Mouse (Mus musculus) kidney, embryonic 16.5 days (tissue): ENCODE measurements around the gene Arfgap1. TPM values are rescaled to one million over a fixed set of nuclear protein-coding genes. Genes with fewer than 3 reads are reported as not detected.

ENCODE experiments used
- ATAC-seq: fragments of 200-750 bp; cut with Nextera tagmentation; 2 replicates; pipeline ENCODE4 v1.8.0; 2017; ENCODE audit warnings: moderate TSS enrichment; ENCODE audit not compliant: low FRiP score, low TSS enrichment
- H3K27ac ChIP-seq: fragments of 300-500 bp; sonication (generic); 2 replicates; pipeline ENCODE4 v1.5.1; 2014; ENCODE audit warnings: low read length
- H3K27me3 ChIP-seq: fragments of 300-500 bp; sonication (generic); 2 replicates; pipeline ENCODE4 v1.6.1; 2014; ENCODE audit warnings: low read length, control low read depth, mixed read lengths; ENCODE audit not compliant: insufficient read depth
- H3K36me3 ChIP-seq: fragments of 300-500 bp; sonication (generic); 2 replicates; pipeline ENCODE4 v1.6.1; 2014; ENCODE audit warnings: low read length, control low read depth, mixed read lengths; ENCODE audit not compliant: insufficient read depth
- H3K4me1 ChIP-seq: fragments of 300-500 bp; sonication (generic); 2 replicates; pipeline ENCODE4 v1.6.1; 2014; ENCODE audit warnings: low read length, control low read depth, mixed read lengths; ENCODE audit not compliant: insufficient read depth
- H3K4me2 ChIP-seq: fragments of 300-500 bp; sonication (generic); replicated peaks from 2 replicates; pipeline ENCODE4 v1.6.1; 2014; ENCODE audit warnings: low read depth, low read length
- H3K4me3 ChIP-seq: fragments of 300-500 bp; sonication (generic); 2 replicates; pipeline ENCODE4 v1.5.1; 2014; ENCODE audit warnings: mild to moderate bottlenecking, low read length
- H3K9ac ChIP-seq: fragments of 300-500 bp; sonication (generic); replicated peaks from 2 replicates; pipeline ENCODE4 v1.6.1; 2014; ENCODE audit warnings: low read length
- H3K9me3 ChIP-seq: fragments of 300-500 bp; sonication (generic); 2 replicates; pipeline ENCODE4 v1.6.1; 2016; ENCODE audit warnings: low read length, control low read depth
- WGBS: fragments of 180-500 bp; shearing (Covaris S2); extraction: QIAGEN DNeasy Blood & Tissue Kit; methylation state at CpG from one replicate; pipeline ENCODE4 v1.1.7; 2014; 5-methylcytosine and 5-hydroxymethylcytosine counted together
- polyA plus RNA-seq: library from polyadenylated mRNA; unstranded; fragments of >200 nt; fragmentation: Nextera tagmentation; extraction: Ambion mirVana; gene quantifications from 2 replicates; pipeline ENCODE4 v1.2.1, GENCODE M21; 2015

Arfgap1 gene
- polyA plus RNA-seq, 1 experiment from 2014 or later: 110 TPM

DNA sequence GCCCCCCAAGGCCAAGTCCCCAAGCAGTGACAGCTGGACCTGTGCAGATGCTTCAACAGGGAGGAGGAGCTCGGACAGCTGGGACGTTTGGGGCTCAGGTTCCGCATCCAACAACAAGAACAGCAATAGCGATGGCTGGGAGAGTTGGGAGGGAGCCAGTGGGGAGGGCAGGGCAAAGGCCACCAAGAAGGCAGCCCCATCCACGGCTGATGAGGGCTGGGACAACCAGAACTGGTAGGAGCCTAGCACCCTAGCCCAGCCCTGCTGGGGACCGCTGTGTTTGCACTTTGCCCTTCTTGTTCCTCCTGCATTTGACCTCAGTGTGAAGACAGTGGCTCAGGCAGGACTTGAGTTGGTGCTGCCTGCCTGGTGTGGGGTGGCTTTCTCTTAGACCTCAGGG is 14.1 kb downstream of the Arfgap1 start:
- WGBS: 61% methylated on average over 6 of the region's 6 CpGs
- H3K9ac ChIP-seq: no peak overlapping the region
- H3K27me3 ChIP-seq: no peaks in the 10 kb centered on the region
- no peaks in the 10 kb centered on the region for H3K9me3 ChIP-seq
- peaks cover 66% of the 10 kb centered on the region for H3K36me3 ChIP-seq
- H3K27ac ChIP-seq: no peak overlapping the region
- no peaks in the 10 kb centered on the region for H3K4me1 ChIP-seq
- no peak for ATAC-seq
- no peak overlapping the region for H3K4me2 ChIP-seq
- no peak overlapping the region for H3K4me3 ChIP-seq

DNA sequence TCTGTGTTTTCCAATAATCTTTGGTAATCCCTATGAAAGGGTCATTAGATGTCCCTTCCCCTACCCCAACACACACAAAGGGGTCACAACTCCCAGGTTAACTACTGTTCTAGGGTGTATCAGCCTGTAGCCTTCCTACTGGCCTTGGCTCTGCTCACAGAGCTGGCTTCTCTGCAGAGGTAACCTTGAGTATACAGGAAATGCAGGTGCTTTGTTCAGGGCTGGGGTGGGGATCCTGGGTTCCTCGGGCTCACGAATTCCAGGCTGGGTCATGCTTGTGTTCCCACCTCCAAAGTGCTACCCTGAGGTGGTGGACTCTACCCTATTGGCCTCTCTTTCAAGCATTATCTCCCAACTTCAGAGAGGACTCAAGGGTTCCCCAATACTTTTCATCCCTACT is 18.6 kb downstream of the Arfgap1 start:
- no peak for ATAC-seq
- Histone ChIP-seq H3K27me3 (no peaks in the 10 kb centered on the region), H3K4me2 (no peak overlapping the region), H3K9me3 (no peaks in the 10 kb centered on the region), H3K4me3 (no peak overlapping the region), H3K4me1 (no peaks in the 10 kb centered on the region), H3K27ac (no peak overlapping the region), H3K9ac (no peak overlapping the region), H3K36me3 (peaks cover 22% of the 10 kb centered on the region)
- WGBS: 89% methylated on average over 2 of the region's 2 CpGs

DNA sequence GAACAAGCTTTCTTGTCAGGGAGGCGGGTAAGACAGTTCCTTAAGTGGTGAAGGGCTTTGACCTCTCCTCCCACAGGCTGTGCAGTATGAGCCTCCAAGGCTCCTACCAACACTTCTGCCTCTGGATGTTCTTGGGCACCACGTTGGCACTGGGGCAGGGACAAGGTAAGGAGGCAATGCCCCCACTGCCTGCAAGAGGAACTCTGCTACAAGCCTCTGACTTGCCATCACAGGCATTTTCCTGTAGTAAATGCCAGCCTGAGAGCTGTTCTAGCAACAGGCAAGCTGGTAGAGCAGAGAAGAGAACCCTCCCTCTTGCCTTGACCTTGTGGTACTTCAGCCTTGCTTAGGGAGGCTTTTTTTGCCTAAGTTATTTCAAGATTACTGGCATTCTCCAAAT is 19.4 kb downstream of the Arfgap1 start, which contains the start of gene Col20a1:
Gene Col20a1, plus strand, starts transcription at position 87 of the 400 bp plus-strand sequence.
- Histone ChIP-seq H3K4me3 (no peak within 1 kb of the TSS), H3K4me1 (no peaks in the 10 kb centered on the region), H3K9me3 (no peaks in the 10 kb centered on the region), H3K9ac (no peak within 1 kb of the TSS), H3K27me3 (no peaks in the 10 kb centered on the region), H3K4me2 (no peak within 1 kb of the TSS), H3K27ac (no peak within 1 kb of the TSS), H3K36me3 (peaks cover 14% of the 10 kb centered on the region)
- WGBS: 61% methylated on average over 2 of the region's 2 CpGs
- no peak for ATAC-seq

DNA sequence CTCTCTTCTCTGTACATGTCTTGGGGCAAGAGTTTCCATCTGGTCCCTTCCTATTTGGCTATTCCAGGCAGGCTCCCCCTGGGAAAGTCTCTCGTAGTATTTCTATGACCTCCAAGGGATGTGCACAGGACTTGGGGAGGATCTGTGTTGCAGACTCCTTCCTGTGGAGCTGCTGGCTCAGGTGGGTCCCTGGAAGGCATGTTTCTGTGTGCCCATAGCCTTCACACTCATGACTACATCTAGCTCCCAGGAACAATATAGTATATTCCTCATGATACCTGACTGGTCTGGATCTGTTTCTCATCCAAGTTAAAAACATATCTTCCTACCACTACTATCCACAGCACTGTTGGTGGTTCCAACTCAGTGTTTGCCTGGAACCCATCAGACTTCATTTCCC is 20.0 kb downstream of the Arfgap1 start:
- H3K36me3 ChIP-seq: peaks cover 8% of the 10 kb centered on the region
- H3K27ac ChIP-seq: no peak overlapping the region
- 92% methylated on average over 1 of the region's 1 CpGs for WGBS
- H3K9ac ChIP-seq: no peak overlapping the region
- H3K4me3 ChIP-seq: no peak overlapping the region
- no peak overlapping the region for H3K4me2 ChIP-seq
- no peaks in the 10 kb centered on the region for H3K4me1 ChIP-seq
- no peaks in the 10 kb centered on the region for H3K27me3 ChIP-seq
- ATAC-seq: no peak
- H3K9me3 ChIP-seq: no peaks in the 10 kb centered on the region

DNA sequence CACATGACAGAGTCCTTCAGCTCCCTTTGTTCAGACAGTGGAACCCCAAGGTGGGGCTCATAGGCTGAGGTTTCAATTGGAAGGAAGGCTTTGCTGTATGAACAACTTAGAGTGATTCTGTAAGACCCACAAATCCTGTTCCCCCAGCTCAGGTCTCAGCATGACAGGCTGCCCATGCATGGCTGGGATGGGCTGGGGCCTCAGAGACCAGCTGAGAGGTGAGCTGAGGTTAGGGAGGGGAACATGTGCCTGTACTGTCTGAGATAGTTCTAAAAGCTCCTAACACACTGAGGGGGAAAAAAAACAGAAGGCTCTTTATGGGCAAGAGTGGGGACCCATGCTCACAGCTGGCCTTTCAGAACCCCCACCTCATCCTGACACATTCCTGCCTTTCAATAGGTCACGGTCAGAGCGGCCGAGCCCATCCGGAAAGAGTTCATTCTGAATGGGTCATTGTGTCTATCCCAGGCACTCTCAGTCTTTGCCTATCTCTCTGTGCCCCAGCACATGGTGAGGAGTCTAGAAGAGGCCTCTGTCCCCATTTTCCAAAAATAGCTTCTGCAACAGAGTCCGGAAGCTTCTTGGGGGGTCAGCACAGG is 20.5 kb downstream of the Arfgap1 start:
- no peaks in the 10 kb centered on the region for H3K4me1 ChIP-seq
- ATAC-seq: no peak
- peaks cover 3% of the 10 kb centered on the region; the same call in 1 of the 2 replicates for H3K36me3 ChIP-seq
- H3K27me3 ChIP-seq: no peaks in the 10 kb centered on the region
- H3K9ac ChIP-seq: no peak overlapping the region
- no peak overlapping the region for H3K27ac ChIP-seq
- H3K9me3 ChIP-seq: no peaks in the 10 kb centered on the region
- no peak overlapping the region for H3K4me3 ChIP-seq
- no peak overlapping the region for H3K4me2 ChIP-seq
- 74% methylated on average over 5 of the region's 5 CpGs for WGBS

DNA sequence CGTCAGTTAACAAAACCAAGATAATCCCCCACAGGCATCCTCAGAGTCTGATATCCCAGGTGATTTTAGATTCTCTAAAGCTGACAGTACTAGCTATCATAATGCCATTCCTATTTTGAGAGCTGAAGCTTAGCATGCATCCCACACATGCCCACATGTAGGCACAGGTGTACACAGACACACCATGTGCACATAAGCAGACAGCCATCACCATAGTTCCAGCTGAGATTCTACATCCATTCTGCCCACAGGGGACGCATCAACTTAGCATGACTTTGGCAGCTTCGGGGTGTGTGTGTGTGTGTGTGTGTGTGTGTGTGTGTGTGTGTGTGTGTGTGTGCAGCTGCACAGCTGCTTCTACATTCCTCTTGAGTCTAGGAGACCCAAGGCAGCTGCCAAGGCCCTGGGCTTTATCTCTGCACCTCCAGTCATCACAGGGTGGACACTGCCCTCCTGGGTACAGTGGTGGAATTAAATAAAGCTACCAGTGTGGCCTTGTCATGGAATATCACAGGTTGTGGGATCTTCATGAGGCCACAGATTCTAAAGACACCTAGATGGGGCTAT is 21.4 kb downstream of the Arfgap1 start:
- Histone ChIP-seq H3K4me1 (no peaks in the 10 kb centered on the region), H3K27me3 (no peaks in the 10 kb centered on the region), H3K36me3 (no peaks in the 10 kb centered on the region), H3K9me3 (no peaks in the 10 kb centered on the region), H3K9ac (no peak overlapping the region), H3K27ac (no peak overlapping the region), H3K4me2 (no peak overlapping the region), H3K4me3 (no peak overlapping the region)
- WGBS: 72% methylated on average over 3 of the region's 3 CpGs
- no peak for ATAC-seq

DNA sequence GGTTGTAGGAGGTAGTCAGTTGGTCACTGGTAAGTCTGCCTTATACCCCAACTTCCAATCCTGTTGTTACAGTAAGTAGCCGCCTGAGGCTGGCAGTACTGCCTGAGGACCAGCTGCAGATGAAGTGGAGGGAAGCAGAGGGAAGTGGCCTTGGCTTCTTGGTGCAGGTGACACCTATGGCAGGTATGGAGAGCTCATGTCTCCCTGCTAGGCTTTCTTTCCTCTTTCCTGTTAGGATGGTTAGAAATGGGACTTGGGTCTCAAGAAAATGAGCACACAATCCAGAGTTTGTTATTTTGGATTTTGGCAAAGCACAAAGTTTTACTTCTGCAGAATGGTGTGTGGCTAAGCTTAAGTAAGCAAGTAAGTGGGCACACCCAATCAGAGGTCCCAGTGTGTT is 21.9 kb downstream of the Arfgap1 start:
- no peak for ATAC-seq
- H3K9me3 ChIP-seq: no peaks in the 10 kb centered on the region
- no peak overlapping the region for H3K4me2 ChIP-seq
- no peak overlapping the region for H3K27ac ChIP-seq
- H3K27me3 ChIP-seq: no peaks in the 10 kb centered on the region
- H3K9ac ChIP-seq: no peak overlapping the region
- no peak overlapping the region for H3K4me3 ChIP-seq
- H3K36me3 ChIP-seq: no peaks in the 10 kb centered on the region
- WGBS: 75% methylated on average over 1 of the region's 1 CpGs
- no peaks in the 10 kb centered on the region for H3K4me1 ChIP-seq

DNA sequence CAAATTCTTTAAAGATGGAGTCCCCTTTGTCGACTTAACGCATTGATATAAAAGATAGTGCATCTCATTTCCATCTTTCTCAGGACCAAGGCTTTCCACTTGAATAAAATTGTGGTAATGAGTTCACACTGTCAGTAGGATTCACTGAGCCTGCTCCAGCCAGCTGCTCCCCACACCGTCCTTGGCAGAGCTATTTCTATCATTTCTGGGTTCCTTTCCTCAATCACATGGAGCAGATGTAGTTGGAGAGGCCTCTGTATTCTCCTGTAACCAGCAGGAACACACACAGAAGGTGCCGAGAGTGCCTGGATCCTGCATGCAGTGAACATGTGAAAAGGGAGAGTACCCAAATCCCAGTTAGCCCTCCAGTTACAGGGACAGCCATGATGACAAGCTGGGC is 23.3 kb downstream of the Arfgap1 start:
- no peaks in the 10 kb centered on the region for H3K4me1 ChIP-seq
- no peak overlapping the region for H3K9ac ChIP-seq
- H3K4me2 ChIP-seq: no peak overlapping the region
- H3K27ac ChIP-seq: no peak overlapping the region
- no peaks in the 10 kb centered on the region for H3K9me3 ChIP-seq
- no peak for ATAC-seq
- H3K4me3 ChIP-seq: no peak overlapping the region
- H3K36me3 ChIP-seq: no peaks in the 10 kb centered on the region
- H3K27me3 ChIP-seq: no peaks in the 10 kb centered on the region
- 74% methylated on average over 4 of the region's 4 CpGs for WGBS

DNA sequence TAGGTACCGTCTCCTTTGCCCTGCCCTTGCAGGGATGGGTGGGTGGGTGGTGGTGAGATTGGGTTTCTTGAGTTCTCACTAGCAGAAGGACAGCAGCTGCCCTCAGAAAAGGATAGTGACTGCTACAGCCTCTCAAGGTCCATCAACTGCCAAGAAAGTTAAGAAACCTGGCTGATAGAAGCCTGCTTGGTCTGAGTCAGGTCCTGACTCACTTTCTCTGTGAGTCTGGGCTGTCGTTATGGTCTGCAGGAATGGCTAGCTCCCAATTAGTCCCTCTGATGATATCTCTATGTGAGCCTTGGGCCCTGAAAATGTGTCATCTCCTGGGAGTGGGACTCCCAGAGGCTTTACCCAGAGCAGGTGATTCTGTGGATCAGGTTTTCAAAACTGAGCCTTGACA is 27.3 kb downstream of the Arfgap1 start:
- Histone ChIP-seq H3K9ac (no peak overlapping the region), H3K27me3 (no peaks in the 10 kb centered on the region), H3K4me2 (no peak overlapping the region), H3K27ac (no peak overlapping the region), H3K9me3 (no peaks in the 10 kb centered on the region), H3K36me3 (no peaks in the 10 kb centered on the region), H3K4me3 (no peak overlapping the region), H3K4me1 (no peaks in the 10 kb centered on the region)
- no peak for ATAC-seq
- 73% methylated on average over 2 of the region's 2 CpGs for WGBS

DNA sequence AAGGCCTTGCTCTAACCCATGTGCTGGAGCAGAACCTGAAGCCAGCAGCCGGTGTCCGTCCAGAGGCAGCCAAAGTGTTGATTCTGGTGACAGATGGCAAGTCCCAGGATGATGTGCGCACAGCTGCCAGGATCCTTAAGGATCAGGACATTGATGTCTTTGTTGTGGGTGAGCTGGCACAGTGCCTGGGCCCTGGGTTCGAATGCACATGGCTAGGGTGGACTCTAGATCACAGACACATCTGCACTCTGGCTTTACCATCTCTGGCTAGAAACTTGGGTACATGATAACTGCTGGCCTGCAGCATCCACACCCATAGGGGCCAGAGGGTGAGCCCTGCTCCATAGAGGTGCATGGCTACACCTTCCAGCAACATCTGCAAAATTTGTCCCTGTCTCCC is 28.4 kb downstream of the Arfgap1 start:
- Histone ChIP-seq H3K9me3 (no peaks in the 10 kb centered on the region), H3K27ac (no peak overlapping the region), H3K4me2 (no peak overlapping the region), H3K4me1 (no peaks in the 10 kb centered on the region), H3K4me3 (no peak overlapping the region), H3K9ac (no peak overlapping the region), H3K27me3 (no peaks in the 10 kb centered on the region), H3K36me3 (no peaks in the 10 kb centered on the region)
- WGBS: 81% methylated on average over 4 of the region's 4 CpGs
- no peak for ATAC-seq
